Mouse (Mus musculus) inflammation-experienced regulatory T-cells, adult 16 weeks (primary cell): ENCODE data around the gene Spata31d1c. TPM values are rescaled to one million over a fixed set of nuclear protein-coding genes. Genes with fewer than 3 reads are reported as not detected.

Source experiments
- polyA plus RNA-seq: library from polyadenylated mRNA; unstranded; fragments of 100-300 nt; shearing (Covaris generic); gene quantifications from one replicate; pipeline ENCODE4 v1.2.1, GENCODE M21; 2017

Spata31d1c gene
- polyA plus RNA-seq: not detected

GRCm38 (mm10) chr13:65032758-65033157 is at the start of gene Spata31d1c:
Gene Spata31d1c, plus strand, starts transcription at chr13:65033058.

GRCm38 (mm10) chr13:65052660-65053059 is 19.8 kb downstream of the Spata31d1c start, which contains the start of gene Prss47:
Gene Prss47, minus strand, starts transcription at chr13:65052760.

Other genes with a start within 250 kb of the Spata31d1c start
- not detected for gene Cntnap3, start 129.1 kb upstream of the Spata31d1c start, polyA plus RNA-seq
- not detected for gene Spata31, start 115.7 kb upstream of the Spata31d1c start, polyA plus RNA-seq
- gene Prss47, start 19.7 kb downstream of the Spata31d1c start, polyA plus RNA-seq: not detected
- 30.9 TPM for gene Mfsd14b, start 79.9 kb downstream of the Spata31d1c start, polyA plus RNA-seq
- not detected for gene Olfr465-ps1, start 105.0 kb downstream of the Spata31d1c start, polyA plus RNA-seq
- gene Olfr466, start 117.2 kb downstream of the Spata31d1c start, polyA plus RNA-seq: 0.07 TPM
- gene Nlrp4f, start 172.9 kb downstream of the Spata31d1c start, polyA plus RNA-seq: not detected
- gene Gm10775, start 226.5 kb downstream of the Spata31d1c start, polyA plus RNA-seq: not detected
- gene Zfp369, start 245.8 kb downstream of the Spata31d1c start, polyA plus RNA-seq: 18.6 TPM